Mouse (Mus musculus): Measurements from ENCODE around the gene Lmbr1l. TPM values are rescaled to one million over a fixed set of nuclear protein-coding genes. Genes with fewer than 3 reads are reported as not detected.

Lmbr1l gene
- total and polyA plus RNA-seq, 3 experiments, result 23.4 to 30.4 (median 27.9) TPM

DNA sequence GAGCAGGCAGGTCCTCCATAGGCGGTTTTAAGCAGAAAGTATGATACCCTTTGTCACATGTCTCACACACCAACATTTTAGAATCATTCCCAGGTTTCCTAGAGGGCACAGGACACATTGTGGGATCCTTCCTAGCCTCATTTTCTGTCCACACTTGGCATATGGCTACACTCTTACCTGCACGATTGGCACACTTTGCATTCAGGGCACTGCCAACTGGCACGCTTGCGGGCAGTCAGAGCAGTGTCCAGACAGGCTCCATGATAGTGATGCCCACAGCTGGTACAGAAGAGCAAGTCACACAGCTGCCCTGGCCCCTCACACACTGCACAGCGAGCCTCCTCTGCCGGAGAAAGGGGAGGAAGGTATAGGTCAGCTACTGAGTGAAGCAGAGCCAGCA, 53.1 kb downstream of the Lmbr1l start:
- H3K4me1 ChIP-seq (ENCODE audit: control insufficient read depth in 1 of 2, insufficient read depth in 2 of 2), result peaks cover 6 to 30% of the 10 kb centered on the region in 2 experiments; a peak in 2 of 4 replicates
- peaks cover 68 to 76% of the 10 kb centered on the region in 2 experiments for H3K36me3 ChIP-seq (replicated peaks in 1 of 2; ENCODE audit: control insufficient read depth in 1 of 2, insufficient read depth in 1 of 2, low read length in 1 of 2)
- H3K4me2 ChIP-seq (ENCODE audit: insufficient read depth, low read depth, poor library complexity, severe bottlenecking), result no peak overlapping the region
- no peak overlapping the region for H3K27ac ChIP-seq (ENCODE audit: insufficient read depth, low read depth)
- no peak overlapping the region for H3K9ac ChIP-seq (ENCODE audit: insufficient read depth, low read depth)
- H3K27me3 ChIP-seq (replicated peaks), result no peaks in the 10 kb centered on the region
- TF ChIP-seq CHD1 (IDR thresholded peaks at IDR 0.05; ENCODE audit: low read depth, low read length), result no peak
- no peak for TF ChIP-seq RAD21 (IDR thresholded peaks at IDR 0.05; ENCODE audit: low read depth, low read length)
- TF ChIP-seq ZNF384 (IDR thresholded peaks at IDR 0.05; ENCODE audit: low read depth, low read length), result no peak
- TF ChIP-seq ZKSCAN1 (IDR thresholded peaks at IDR 0.05; ENCODE audit: borderline replicate concordance, low read depth, low read length), result no peak
- no peak for TF ChIP-seq JUND (conservative IDR thresholded peaks at IDR 0.05; ENCODE audit: low read depth, low read length)
- no peak for TF ChIP-seq E2F4 (IDR thresholded peaks at IDR 0.05; ENCODE audit: insufficient replicate concordance, low read depth, low read length)
- TF ChIP-seq NRF1 (IDR thresholded peaks at IDR 0.05; ENCODE audit: low read depth, low read length), result no peak
- no peak for TF ChIP-seq BHLHE40 (IDR thresholded peaks at IDR 0.05; ENCODE audit: low read depth, low read length)
- no peak for TF ChIP-seq RCOR1 (conservative IDR thresholded peaks at IDR 0.05; ENCODE audit: low read depth, low read length)
- TF ChIP-seq ETS1 (conservative IDR thresholded peaks at IDR 0.05; ENCODE audit: low read depth, low read length), result no peak
- TF ChIP-seq USF2 (conservative IDR thresholded peaks at IDR 0.05; ENCODE audit: low read depth, low read length), result no peak
- TF ChIP-seq POLR2AphosphoS2 (IDR thresholded peaks at IDR 0.05; ENCODE audit: low read depth, low read length), result no peak
- no peak for TF ChIP-seq MXI1 (IDR thresholded peaks at IDR 0.05; ENCODE audit: low read depth, low read length)
- no peak for TF ChIP-seq CTCF (conservative IDR thresholded peaks at IDR 0.05 in 1 of 2, IDR thresholded peaks at IDR 0.05 in 1 of 2; ENCODE audit: low read depth in 2 of 2, low read length in 2 of 2)
- TF ChIP-seq ZMIZ1 (IDR thresholded peaks at IDR 0.05; ENCODE audit: low read depth, low read length), result no peak
- no peak for TF ChIP-seq NELFE (IDR thresholded peaks at IDR 0.05; ENCODE audit: low read depth, low read length)
- no peak for TF ChIP-seq EP300 (IDR thresholded peaks at IDR 0.05; ENCODE audit: low read length)
- no peak for TF ChIP-seq ELF1 (IDR thresholded peaks at IDR 0.05; ENCODE audit: low read depth, low read length)
- peaks cover 45% of the 10 kb centered on the region for H3K79me2 ChIP-seq (replicated peaks; ENCODE audit: control insufficient read depth, extremely low read depth, insufficient read depth, poor library complexity, severe bottlenecking)
- H3K9me3 ChIP-seq (replicated peaks; ENCODE audit: low read length), result no peaks in the 10 kb centered on the region
- in situ Hi-C loops (cut with MboI; ENCODE audit: low pct_ligation_motif_present, low pct_unique_long_range_greater_than_20kb, low sequenced_read_pairs) (loop anchor here (5.0 kb wide), 1 partner anchor 33 kb away; the partner anchor contains the start of gene Prkag1), dilution Hi-C loops (cut with MboI; ENCODE audit: extremely low pct_ligation_motif_present, extremely low pct_unique_long_range_greater_than_20kb, low sequenced_read_pairs) (no loop called here)
- no peak for DNase-seq (ENCODE audit: extremely low read depth)
- H3K4me3 ChIP-seq (replicated peaks in 1 of 3; ENCODE audit: low read depth in 2 of 3, low read length in 2 of 3, poor library complexity in 1 of 3), result no peak overlapping the region

DNA sequence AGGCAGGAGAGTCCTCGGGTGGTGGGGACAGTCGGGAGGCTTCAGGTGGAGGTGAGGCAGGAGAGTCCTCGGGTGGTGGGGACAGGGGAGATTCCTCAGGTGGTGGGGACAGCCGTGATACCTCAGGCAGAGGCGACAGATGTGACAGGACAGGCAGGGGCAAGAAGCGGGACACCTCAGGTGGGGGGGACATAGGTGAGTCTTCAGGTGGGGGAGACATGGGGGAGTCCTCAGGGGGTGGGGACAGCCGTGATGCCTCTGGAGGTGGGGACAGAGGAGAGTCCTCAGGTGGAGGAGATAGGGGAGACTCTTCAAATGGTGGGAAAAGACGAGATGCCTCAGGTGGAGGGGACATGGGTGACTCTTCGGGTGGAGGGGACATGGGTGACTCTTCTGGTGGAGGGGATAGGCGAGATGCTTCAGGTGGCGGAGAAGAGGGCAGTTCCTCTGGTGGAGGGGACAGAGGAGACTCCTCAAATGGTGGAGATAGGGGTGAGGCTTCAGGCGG, 54.5 kb downstream of the Lmbr1l start:
- no peaks in the 10 kb centered on the region for H3K9me3 ChIP-seq (replicated peaks; ENCODE audit: low read length)
- H3K9ac ChIP-seq (ENCODE audit: insufficient read depth, low read depth), result no peak overlapping the region
- DNase-seq (ENCODE audit: extremely low read depth), result no peak
- peaks cover 81 to 87% of the 10 kb centered on the region in 2 experiments for H3K36me3 ChIP-seq (replicated peaks in 1 of 2; ENCODE audit: control insufficient read depth in 1 of 2, insufficient read depth in 1 of 2, low read length in 1 of 2)
- in situ Hi-C loops (cut with MboI; ENCODE audit: low pct_ligation_motif_present, low pct_unique_long_range_greater_than_20kb, low sequenced_read_pairs) (no loop called here), dilution Hi-C loops (cut with MboI; ENCODE audit: extremely low pct_ligation_motif_present, extremely low pct_unique_long_range_greater_than_20kb, low sequenced_read_pairs) (no loop called here)
- H3K4me2 ChIP-seq (ENCODE audit: insufficient read depth, low read depth, poor library complexity, severe bottlenecking), result no peak overlapping the region
- no peaks in the 10 kb centered on the region for H3K27me3 ChIP-seq (replicated peaks)
- no peak overlapping the region for H3K4me3 ChIP-seq (replicated peaks in 1 of 3; ENCODE audit: low read depth in 2 of 3, low read length in 2 of 3, poor library complexity in 1 of 3)
- peaks cover 6 to 19% of the 10 kb centered on the region in 2 experiments; a peak in 2 of 4 replicates for H3K4me1 ChIP-seq (ENCODE audit: control insufficient read depth in 1 of 2, insufficient read depth in 2 of 2)
- H3K27ac ChIP-seq (ENCODE audit: insufficient read depth, low read depth), result no peak overlapping the region
- H3K79me2 ChIP-seq (replicated peaks; ENCODE audit: control insufficient read depth, extremely low read depth, insufficient read depth, poor library complexity, severe bottlenecking), result peaks cover 31% of the 10 kb centered on the region
- TF ChIP-seq MYC (IDR thresholded peaks at IDR 0.05; ENCODE audit: low read depth, low read length), result no peak
- TF ChIP-seq TBP (conservative IDR thresholded peaks at IDR 0.05; ENCODE audit: low read depth, low read length), result no peak
- TF ChIP-seq ETS1 (conservative IDR thresholded peaks at IDR 0.05; ENCODE audit: low read depth, low read length), result no peak
- TF ChIP-seq KAT2A (IDR thresholded peaks at IDR 0.05; ENCODE audit: insufficient replicate concordance, low read length), result no peak
- no peak for TF ChIP-seq MAFK (IDR thresholded peaks at IDR 0.05; ENCODE audit: insufficient replicate concordance, low read length)
- TF ChIP-seq ELF1 (IDR thresholded peaks at IDR 0.05; ENCODE audit: low read depth, low read length), result no peak
- TF ChIP-seq IRF4 (IDR thresholded peaks at IDR 0.05; ENCODE audit: low read depth, low read length), result no peak
- no peak for TF ChIP-seq SIN3A (IDR thresholded peaks at IDR 0.05; ENCODE audit: low read length)
- TF ChIP-seq RCOR1 (conservative IDR thresholded peaks at IDR 0.05; ENCODE audit: low read depth, low read length), result no peak

Data from CH12.LX (cell line).